Mouse (Mus musculus) A20 (cell line): ENCODE data around the gene Crybg2.

Experiments
- DNase-seq: peaks from one replicate; pipeline ENCODE4 v3.0.0-alpha.2; 2011; ENCODE audit warnings: low read depth, low spot score

The Crybg2 gene

DNA sequence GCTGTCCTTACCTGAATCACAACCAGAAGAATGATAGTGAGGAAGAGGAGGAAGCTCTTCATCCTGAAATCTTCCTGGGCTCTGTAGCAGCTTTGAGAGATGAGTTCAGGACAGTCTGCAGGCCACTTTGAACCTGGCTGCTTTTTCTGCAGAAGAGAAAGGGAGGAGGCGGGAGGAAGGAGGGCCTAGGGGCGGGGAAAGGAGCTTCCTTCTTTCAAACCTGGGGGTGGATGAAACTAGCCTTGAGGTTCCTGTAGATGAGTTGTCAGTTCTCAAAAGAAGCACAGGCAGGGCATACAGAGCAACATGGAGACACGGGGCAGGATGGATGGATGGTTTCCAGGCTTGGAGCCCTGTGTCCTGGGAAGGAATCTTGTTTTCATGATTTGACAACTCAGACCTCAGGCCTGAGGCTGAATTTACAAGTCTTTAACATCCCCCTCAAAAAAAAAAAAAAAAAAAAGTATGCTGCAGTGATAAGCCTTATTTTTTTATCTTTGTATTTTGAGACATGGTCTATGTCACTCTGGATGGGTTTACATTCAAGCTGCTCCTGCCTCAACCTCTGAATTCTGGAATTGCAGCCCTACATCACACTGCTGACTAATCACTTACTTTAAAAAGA lies 34.4 kb downstream of the Crybg2 start, which contains the start of gene Cd52:
Gene Cd52, minus strand, starts transcription at position 160 of the 625 bp plus-strand sequence.
- peak; percentile 92 for DNase-seq

DNA sequence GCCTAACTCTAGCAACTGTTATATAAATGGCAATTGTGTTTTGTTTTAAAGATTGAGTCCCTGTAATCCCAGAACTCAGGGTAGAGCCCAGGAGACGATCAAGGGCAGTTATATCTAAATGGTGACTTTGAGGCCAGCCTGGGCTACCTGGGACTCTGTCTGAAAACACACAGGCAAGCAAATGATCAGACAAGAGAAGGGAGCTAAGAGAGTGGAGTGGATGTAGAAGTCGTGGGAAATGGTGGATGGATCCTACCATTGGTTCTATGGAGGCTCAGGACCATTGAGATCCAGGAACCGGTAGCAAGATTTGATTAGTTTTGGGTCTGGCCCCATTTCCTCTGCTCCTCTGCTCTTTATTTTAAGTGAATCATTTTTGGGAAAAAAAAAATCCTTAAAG lies 35.5 kb downstream of the Crybg2 start:
- peak; percentile 50 for DNase-seq

DNA sequence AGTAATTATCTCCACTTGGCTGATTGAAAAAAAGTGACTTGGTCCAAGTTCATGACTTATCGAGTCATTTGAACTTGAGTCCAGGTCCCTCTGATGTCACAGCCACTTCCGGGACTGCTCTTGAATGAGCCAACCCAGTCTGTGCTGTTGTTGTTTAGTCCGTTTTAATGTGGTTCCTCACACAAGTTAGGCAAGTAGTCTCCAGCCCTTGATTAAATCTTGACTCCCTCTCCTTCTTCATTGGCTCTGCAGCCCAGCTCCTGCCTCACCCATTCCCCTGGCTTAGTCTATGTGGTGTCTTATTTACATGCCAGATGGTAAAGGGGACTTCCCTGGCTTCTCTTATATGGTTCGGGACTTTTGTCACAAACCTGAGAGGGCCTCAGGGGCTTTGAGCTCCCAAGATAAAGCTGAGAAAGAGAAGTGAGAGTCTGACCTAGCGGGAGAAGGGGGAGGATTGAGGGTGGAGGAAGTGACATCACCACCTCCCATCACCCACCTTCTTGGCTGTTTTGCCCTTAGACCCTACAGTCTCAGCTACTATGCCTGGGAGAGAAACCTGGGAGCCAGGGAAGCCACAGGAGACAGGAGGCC lies 36.5 kb downstream of the Crybg2 start:
- peak; percentile 97 for DNase-seq

DNA sequence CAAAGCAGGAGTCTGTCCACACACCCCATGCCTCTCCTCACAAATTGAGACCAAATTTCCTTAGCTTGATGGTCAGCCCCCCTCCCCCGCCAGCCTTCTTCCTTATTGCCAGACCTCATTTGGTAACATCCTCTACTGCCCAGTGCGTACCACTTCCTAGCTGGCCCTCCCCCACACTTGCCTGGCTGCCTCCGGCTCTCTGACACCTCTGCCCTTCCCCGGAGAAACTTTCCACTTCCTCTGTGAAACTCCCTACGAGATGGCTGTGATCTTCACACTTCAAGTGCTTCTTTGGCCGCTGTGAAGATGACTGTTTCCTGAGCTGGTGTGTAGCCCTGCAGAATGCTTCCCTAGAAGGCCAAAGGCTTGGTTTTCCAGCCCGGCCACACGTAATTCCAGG lies 38.0 kb downstream of the Crybg2 start:
- peak; percentile 95 for DNase-seq

DNA sequence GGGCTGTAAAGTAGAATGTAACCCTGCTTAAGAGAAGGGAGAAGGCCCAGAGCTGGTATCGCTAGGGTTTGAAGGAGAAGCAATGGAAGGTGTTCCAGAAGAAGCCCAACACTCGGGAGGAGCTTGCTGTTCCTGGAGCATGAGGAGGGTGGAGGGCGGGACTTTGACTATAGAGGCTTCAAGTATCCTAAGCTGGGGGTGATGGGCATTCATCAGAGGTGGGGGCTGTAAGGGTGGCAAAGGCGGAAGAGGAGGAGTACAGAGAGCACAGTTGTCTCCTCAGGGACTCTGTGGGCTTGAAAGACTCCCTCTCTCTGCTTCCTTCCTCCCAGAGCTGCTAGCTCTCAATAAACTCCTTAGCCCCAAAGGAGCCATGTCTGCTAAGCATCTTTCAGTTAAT lies 39.6 kb downstream of the Crybg2 start:
- DNase-seq: peak; percentile 8

DNA sequence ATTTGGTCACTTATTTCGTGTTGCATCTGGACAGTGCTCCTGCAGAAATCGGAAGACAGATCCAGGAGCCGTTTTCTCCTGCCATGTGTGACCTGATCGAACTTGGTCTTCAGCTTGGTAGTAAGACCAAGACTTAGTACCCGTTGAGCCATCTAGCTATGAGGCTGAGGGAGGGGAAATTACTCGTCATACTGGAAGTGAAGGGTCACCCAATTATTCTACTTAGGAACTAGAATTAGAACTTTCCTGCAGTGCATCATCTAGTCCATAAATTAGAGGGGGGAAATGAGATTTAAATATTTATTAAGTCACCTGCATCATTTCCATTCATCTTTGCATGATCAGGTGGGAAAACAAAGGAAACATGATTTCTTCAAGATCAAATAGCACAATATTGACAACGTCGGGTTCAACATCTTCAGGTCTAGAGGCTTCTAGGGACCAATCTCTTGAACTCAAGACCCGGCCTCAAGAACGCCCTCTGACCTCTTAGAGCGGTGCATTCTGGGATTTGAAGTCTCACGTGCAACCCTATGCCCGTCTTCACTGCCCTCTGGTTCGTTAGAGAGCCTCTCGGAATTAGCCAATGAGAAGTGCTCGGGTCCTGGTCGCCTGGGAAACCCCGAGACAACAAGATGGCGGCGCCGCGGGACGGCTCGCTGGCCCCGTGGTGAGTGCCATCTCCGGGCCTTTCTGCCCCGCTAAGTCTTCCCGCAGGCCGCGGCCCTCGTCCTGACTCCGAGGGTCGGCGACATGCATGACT lies 41.5 kb downstream of the Crybg2 start, which contains the start of gene Ubxn11:
Gene Ubxn11, plus strand, starts transcription at position 592 of the 763 bp plus-strand sequence.
- DNase-seq: peak; percentile 94

DNA sequence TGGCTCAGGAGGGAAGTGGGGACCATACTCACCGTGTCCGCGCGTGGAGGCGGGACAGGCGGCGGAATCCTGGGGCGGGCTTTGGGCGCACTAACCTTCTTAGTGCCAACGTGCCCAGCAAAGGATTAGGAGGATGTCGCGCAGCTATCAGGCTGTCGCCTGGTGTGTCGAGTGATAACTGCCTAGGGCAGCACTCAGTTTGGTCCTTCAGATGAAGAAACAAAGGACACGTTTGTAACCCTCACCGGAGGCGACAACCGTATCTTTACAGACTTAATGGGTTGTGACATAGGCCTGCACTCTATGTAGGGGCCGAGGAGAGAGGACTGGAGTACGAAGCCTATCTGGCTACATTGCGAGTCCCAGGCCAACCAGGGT lies 42.1 kb downstream of the Crybg2 start:
- DNase-seq: no peak

DNA sequence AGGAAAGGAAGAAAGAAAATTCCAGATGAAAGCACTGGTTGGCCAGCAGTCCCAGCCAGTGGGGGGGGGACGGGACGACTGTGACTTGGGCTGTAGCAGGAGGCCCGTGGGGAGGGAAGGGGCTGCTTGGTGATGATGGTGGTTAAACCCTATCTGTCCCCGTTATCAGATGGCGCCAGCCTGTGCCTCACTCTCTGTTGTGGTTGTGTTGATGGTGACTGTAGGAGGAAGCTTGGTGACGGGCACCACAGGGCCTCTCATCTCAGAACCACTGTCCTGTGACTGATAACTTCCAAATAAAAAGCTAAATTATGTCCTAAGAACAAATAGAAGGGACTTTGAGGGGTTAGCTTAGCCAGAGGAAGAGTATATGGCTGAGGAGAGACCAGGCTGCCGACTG lies 45.5 kb downstream of the Crybg2 start:
- no peak for DNase-seq

DNA sequence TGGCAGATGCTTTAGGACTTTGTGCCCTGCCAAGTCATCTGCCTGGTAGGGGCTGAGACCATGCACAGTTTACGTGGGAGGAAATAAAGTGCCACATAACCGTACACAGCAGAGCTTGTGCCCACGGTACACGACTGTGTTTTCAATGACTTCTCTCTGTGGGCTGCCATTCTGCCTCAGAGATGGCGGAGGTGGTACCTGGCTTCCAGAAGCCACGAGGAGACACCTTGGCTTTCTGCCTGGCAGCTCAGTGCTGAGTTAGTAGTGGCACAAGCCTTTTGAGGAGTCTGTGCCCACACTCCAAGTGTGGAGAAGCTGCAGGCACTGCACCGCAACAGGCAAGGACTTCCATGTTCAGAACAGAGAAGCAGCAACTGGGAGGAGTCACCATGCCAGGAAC lies 47.1 kb downstream of the Crybg2 start:
- no peak for DNase-seq

DNA sequence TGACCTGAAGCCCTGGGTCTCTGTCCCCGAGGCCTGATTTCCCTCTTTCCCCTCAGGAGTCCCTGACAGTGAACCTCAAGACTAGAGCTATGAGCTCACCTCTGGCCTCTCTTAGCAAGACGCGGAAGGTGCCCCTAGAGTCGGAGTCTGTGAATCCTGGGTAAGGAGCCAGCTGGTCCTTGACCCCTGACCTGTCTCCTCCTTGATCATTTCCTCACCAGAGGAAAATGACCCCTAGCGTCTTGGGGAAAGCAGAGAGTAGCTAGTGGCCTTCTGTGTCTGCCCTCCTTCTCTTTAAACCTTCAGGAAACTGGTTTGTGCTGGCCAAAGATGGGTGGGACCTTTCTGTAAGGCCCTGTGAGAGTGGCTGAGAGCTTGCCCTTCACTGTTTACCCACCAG lies 47.6 kb downstream of the Crybg2 start:
- no peak for DNase-seq

DNA sequence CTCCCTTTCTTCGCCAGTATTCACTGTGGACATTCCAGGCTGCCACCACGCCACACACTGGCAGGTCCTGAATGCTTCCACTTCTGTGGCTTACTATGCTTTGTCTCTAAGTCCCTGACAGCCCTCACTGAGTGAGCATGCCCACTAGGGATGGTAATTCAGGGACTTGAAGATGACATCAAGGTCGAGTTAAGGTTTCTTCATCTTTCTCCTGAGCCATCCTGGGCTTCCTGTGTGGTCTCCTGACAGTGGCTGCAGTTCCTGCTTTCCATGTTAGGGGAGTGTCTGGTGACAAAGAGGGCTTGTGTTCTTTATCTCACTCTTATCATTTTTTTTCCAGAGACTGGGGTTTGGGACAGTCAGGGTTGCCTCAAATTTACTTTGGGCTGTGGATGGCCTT lies 50.0 kb downstream of the Crybg2 start:
- DNase-seq: no peak

DNA sequence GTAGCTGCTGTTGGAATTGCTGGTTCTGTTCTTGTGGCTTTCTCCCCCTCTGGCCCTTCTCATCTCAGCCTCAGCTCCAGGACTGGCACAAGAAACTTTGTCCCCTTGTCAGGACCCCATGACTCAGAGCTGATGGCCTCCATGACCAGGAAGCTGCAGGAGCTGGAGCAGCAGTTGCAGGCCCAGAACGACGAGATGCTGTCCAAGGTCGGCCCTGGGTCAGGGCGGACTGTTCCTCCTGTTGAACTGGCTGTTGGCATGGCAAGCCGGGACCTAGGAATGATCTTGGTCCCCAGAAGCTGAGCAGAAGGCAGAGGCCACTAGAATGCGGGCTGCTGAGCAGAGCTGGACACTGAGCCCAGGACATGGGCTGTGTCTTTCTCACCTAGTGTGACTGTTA lies 51.8 kb downstream of the Crybg2 start:
- DNase-seq: no peak

DNA sequence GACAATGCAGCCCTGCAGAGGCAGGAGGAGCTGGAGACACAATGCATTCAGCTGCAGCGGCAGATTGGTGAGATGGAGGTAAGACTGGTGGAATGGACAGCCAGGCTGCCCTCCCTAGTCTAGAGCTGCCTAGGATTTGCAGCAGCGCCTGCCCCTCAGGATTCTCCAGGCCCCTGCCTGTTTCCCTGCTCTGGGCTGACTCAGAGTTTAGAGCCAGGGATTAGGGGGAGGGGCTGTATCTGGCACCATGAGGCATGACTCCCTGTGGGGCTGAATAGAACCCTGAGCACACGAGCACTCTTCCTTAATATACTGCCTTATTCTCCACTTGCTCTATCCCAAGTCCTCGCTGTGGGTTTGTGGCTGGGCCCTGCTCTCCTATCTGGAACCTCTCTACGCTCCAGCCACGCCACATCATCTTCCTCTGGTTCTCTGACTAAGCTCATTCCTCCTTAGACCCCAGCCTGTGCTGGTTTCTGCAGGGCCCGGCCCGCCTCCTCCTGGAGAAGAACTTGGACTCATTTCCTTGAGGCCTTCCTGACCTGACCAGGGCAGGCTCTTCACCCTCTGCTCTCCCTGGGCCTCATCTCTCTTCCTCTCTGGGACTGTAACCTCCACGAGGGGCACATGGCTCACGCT lies 52.9 kb downstream of the Crybg2 start:
- no peak for DNase-seq

DNA sequence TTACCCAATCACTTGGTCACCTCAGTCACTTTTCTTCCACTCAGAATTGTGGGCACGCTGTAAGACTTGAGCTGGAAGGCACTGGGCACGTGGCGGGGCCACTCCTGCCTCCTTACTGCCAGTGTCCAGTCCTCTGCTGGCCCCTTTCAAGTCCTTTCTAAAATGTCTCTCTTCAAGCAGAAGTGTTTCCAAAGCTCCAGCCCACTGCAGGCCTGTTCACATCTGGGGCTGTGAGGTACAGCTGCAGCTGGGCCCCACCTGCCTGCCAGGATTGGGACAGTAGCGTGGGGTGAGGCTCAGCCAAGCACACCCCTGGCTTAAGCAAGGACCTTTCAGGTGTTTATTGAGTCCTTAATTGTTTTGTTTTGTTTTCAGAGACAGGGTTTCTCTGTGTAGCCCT lies 53.4 kb downstream of the Crybg2 start:
- peak; percentile 44 for DNase-seq

DNA sequence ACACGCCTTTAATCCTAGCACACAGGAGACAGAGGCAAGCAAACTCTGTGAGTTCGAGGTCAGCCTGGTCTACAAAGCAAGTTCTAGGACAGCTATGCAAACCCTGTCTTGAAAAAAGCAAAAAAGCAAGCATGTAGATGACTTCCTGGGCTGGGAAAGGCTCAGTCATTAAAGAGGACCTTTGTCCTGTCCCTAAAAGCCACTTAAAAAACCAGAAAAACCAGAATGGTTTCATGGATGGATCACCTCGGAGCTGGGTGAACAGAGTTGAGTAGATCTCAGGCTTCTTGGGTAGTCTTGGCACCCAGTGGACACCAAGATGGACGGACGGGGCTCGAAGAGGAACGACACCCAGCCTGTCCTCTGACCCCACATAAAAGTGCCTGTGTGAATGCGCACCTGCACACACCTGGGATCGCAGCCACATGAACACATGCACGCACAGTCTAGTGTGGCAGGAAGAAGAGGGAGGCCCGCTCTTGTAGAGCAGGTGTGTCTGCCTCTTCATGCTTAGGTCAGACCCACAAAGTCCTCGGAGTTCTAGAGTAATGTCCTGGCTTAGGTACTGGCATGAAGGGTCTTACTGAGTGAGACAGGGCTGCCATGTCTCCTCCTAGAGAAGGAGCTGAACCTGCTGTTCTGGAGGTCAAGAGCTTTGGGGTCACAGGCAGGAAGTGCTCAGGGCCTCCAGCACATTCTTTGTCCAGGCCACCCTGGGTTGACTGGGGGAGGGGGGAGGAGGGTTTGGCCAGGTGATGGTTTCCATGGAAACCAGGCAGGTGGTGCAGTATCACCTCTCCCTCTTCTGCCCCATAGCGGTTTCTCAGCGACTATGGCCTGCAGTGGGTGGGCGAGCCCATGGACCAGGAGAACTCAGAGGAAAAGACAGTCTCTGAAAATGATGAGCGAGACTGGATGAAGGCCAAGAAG lies 54.9 kb downstream of the Crybg2 start:
- no peak for DNase-seq

DNA sequence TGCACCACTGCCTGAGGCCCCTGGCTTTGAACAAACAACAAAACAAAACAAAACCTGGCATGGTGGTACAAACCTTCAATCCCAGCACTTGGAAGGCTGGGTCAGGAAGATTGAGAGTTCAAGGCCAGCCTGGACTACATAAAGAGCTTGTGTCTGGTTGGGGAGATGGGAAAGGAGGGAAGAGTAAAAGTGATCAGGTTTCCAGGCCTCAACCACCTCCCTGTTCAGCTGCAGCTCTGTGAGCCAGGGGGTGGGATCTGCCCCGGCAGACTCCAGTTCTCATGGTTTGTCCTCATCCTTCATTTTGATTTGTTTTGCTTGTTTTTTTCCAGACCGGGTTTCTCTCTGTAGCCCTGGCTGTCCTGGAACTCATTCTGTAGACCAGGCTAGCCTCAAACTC lies 55.9 kb downstream of the Crybg2 start:
- no peak for DNase-seq

DNA sequence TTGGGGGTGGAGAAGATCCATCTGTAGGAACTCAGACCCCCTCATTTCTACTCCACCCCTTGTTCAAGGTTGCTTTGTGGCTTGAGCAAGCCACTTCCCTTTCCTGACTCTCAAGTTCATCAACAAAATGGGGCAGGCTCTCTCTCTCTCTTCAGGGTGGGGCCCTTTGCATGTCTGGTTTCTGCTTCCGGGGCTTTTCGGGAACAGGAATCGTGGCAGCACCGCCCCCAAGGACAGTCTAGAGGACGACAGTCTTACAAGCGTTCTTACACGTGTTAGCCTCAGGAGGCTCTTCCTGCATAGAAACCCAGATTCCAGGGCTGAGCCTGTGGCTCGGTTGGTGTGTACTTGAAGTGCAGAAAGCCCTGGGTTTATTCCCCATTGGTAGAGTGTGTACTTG lies 56.4 kb downstream of the Crybg2 start:
- DNase-seq: no peak

DNA sequence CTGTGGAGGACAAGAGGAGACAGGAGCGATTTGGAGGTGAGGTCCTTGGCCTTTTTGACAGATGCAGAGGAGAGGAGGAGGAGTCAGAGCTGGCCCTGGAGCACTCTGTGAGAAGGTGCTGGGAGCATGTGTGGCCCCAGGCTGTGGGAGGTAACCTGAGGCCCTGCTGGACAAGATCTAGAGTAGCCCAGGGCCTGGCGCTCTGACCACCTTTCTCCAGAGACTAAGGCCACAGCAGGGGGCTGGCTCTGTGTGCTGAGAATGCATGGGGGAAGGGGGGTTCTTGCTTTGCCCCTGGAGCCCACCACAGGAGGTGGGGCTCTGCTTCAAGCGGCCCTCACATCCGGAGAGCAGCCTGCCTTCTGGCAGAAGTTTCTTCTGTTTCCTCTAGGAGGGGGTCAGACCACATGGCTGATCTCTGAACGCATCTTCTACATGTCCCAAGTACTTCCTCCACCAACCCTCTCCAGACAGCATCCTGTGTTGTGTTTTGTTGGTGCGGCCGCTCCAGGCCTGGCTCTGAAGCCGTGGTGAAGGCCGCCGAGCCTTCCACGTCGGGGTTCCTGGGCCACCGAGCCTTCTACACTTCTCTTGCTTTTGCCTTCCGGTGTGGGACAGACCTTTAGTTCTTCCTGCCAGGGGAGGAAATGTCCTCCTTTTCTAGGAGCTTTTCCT lies 57.6 kb downstream of the Crybg2 start:
- no peak for DNase-seq

DNA sequence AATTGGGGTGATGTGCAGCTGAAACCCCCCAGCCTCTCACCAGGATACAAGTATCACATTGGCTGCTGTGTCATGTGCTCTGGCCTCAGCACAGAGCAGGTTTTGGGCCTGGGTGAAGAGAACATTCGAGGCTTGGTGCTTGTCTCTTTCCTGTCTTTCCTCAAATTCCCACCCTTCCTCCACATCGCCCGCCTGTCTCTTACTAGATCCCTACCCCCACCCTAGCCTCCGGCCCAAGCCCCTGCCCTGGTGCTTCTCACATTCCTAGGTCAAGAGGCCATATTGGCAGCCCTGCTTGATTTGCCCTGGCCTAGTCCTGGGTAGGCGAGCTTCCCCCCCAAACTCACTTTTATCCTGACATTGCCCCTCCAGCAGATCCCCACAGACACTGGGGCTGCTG lies 58.4 kb downstream of the Crybg2 start:
- no peak for DNase-seq

DNA sequence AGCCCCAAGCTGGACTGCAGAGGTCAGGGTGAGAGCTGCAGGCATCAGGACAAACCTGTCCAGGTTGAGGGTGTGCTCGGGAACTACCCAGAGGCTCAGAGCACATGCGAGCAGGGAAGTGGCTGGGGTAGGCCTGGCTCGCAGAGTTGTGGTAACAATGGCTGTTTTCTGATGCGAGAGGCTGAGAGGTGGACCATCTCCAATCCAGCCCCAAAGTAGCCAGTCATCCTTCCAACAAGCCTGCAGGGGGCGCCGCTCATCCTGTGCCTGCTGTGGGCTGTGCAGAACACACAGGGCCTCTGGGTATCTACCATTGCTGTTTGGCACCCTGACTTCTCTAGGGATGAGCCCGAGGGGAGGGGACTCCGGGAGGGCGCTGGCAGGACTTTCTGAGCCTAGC lies 59.0 kb downstream of the Crybg2 start:
- DNase-seq: peak; percentile 78
